Mouse (Mus musculus): ENCODE data around the gene Ppp1r12c.

Ppp1r12c gene

GRCm38 (mm10) chr7:4516332-4517050 is 15.0 kb upstream of the Ppp1r12c start, which contains the start of gene Tnnt1:
TSS of gene Tnnt1 (minus strand) at chr7:4516382.
- peak; percentile 88 for DNase-seq (ENCODE audit: low read depth, low spot score)

DNA sequence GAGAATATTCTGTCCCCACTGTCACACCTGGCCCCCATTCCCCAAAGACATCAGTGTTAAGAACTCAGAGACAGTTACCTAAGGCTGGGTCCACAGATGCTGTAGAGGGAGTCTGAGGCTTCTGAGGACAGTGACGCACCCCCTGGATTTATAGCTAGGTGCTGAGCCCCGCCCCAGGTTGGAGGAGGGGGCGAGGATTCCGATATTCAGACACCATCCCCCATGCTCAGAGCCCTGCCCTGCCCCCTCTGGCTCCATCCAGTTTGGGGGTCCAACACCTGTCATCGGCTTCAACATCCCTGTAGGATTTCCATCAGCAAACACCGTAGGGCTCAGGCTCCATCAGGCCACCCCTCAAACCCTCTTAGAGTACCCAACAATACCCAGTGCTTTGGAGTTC is 14.4 kb upstream of the Ppp1r12c start:
- no peak for DNase-seq (ENCODE audit: low read depth, low spot score)

DNA sequence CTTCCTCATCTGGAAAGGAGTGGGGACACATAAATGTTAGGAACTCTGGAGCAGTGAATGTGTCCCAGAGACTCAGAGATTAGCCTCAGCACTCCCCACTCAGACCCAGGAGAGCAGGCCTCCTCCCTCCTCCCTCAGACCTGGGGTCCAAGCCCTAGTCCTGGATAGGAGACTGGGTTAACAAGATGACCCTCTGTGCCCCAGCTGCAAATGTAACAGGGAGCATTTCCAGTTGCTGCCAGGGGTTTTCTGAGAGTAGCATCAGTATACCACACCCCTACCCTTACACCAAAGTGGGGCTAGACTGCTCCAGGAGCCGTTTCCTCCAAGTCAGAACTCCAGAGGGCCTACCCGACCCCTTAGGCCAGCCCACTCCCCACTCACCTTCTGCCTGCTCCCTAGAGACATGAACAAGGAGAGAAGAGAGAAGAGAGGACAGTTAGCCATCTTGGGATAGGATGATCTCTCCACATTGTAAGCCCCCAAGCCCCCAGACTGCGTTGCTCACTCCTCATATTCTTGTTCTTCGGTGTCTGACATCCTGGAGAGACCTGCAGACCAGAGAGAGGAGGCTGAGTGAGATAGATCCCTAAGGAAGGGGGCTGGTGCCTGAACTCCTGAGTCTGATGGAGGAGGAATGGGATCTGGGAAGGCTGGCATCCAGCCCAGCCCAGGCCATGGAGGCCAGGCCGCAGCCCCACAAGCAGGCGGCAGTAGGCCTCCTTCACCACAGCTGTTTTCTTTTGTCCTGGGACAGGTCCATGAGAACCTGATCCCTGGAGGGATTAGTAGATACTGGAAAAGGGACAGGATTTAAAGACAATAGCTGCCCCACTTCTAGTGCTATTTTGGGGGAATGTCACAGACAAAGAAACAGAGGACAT is 12.6 kb upstream of the Ppp1r12c start:
- no peak for DNase-seq (ENCODE audit: low read depth, low spot score)

DNA sequence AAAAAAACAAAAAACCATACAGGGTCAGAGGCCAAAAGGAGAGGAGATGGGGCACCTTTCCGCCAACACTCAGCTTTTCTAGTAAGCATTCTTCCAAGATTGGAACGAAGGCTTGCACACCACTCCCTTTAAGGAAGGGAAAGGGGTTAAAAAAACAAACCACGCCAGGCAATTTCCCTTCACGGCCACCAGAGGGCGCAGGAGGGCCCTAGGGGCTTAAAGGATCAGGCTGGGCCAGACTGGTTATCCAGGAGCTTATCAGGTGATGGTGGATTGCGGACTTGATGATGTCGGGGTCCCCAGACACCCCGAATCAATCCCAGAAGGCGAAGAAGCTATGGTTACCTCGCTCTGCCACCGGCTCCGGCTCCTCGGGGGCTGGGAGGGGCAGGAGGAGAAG is 11.8 kb upstream of the Ppp1r12c start:
- DNase-seq (ENCODE audit: low read depth, low spot score) = peak; percentile 82

- no peak for DNase-seq (ENCODE audit: low read depth, low spot score)
These were observed 10.2 kb upstream of the Ppp1r12c start for GRCm38 (mm10) chr7:4511489-4512224.

- DNase-seq (ENCODE audit: low read depth, low spot score) = peak; percentile 89
These were observed 8.6 kb upstream of the Ppp1r12c start for GRCm38 (mm10) chr7:4509863-4510608.

DNA sequence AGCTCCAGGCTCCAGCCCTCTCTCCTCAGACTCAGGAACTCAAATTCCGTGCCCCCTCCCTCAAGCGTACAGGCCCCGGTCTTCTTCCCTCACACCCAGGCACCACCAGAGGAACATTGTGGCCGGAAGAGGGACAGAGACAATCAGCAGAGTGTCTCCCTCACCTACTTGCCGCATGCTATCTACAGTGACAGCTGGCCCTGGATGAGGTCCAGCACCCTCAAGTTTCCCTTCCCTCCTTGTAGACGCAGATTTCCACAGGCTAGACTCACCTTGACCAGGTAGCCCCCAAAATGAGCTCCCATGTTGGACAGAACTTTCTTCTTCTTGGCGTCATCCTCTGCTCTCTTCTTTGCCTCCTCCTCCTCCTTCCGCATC is 7.2 kb upstream of the Ppp1r12c start:
- DNase-seq (ENCODE audit: low read depth, low spot score) = no peak

DNA sequence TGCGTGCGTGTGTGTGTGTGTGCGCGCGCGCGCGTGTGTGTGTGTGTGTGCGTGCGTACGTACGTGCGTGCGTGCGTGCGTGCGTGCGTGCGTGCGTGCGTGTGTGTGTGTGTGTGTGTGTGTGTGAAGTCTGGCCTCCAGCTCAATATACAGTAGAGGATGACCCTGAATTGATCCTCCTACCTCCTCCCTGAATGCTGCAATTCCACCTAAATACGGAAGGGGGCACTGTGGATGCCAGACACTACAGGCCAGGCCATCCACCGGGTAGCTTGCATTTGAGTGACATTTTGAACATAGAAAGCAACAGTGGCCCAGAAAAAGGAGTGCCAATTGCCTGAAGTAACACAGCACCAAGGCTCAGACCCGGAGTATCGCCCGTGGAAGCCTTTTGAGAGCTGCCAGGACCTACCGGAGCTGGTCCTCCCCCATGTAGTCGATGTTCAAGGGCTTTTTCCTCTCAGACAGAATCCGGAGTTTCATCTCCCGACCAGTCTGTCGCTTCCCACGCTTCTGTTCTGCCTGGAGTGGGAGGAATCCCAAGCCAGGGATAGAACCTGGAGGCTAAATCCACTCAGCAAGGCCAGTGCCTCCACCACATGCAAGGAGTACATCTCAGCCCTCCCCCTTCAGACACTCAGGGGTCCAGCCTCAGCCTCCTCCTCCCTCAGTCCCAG is 6.7 kb upstream of the Ppp1r12c start:
- peak; percentile 83 for DNase-seq (ENCODE audit: low read depth, low spot score)

GRCm38 (mm10) chr7:4507220-4507619 is 5.7 kb upstream of the Ppp1r12c start:
- peak; percentile 40 for DNase-seq (ENCODE audit: low read depth, low spot score)

DNA sequence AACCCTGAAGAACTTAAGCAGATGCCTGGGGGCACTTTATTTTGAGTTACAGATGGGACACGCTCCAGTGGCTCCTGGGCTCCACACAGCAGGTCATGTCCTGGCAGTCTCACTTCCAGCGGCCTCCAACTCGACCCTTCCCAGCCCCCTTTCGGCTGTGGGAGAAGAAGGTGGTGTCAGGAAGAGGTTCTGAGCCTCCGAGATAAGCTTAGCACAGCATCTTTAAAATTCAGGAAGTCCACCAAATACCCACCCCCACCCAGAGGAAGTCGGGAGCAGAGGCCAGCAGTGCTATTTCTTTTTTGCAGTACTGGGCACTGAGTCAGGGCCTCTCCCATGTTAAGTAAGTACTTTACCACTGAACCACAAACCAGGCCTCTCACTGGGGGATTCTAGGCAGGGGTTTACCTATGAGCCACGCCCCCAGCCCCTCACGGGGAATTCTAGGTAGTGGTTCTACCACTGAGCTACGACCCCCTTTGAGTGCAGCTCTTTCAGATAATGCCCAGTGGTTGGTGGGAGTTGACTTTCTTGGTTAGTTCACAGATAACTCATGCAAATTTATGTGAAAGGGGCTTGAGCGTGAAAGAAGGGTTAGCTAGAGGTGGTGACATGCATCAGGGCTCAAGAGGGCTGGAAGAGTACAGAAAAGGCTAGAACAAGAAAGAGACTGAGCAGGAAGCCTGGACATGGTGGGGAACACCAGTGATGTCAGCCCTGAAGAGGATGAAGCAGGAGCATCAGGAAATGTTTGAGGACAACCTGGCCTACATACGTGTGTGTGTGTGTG is 3.4 kb upstream of the Ppp1r12c start:
- DNase-seq (ENCODE audit: low read depth, low spot score) = no peak

DNA sequence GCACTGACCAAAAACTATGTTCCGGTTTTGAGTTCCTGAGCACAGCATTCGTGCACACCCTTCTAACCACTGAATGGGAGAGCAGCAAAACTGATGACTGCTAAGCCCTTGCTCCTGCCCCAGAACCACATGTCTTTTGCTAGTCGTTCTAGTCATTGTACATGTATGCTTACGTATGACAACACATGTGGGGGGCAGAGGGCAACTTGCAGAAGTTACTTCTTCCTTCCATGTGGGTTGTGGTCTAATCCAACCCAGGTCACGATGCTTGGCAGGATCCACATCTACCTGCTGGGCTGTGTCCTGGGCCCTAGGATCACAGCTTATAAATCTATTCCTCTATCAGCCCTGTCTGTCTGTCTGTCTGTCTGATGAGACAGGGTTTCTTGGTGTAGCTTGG is 2.4 kb upstream of the Ppp1r12c start:
- DNase-seq (ENCODE audit: low read depth, low spot score) = no peak

- no peak for DNase-seq (ENCODE audit: low read depth, low spot score)
These were observed 1.6 kb upstream of the Ppp1r12c start for GRCm38 (mm10) chr7:4503100-4503499.

- DNase-seq (ENCODE audit: low read depth, low spot score) = peak; percentile 79
These were observed 1.1 kb upstream of the Ppp1r12c start for GRCm38 (mm10) chr7:4502421-4503090.

DNA sequence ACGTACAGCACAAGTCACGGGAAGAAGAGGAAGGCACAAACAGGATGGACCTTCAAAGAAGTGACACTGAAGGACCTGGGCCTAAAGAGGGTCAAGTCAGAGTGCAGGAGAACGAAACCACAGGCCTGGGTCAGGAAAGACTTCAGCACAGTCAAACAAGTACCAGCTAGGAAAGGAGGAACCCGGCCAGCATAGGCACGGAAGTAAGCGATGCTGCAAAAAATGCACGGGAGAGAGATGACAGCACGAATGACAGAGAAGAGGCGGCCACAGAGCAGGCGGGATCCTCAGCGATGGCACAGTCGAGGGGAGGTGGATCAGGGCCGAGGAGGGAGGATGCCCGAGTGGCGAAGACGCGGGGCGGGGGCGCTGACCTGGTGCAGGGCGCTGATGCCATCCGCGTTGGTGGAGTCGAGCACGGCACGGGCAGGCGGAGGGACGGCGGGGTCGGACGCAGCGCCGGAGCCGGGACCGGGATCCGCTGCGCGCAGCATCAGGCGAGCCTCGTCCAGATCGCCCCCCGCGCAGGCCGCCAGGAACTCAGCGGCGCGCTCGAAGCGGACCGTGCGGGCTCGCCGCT is 498 bp downstream of the Ppp1r12c start:
- no peak for DNase-seq (ENCODE audit: low read depth, low spot score)

- no peak for DNase-seq (ENCODE audit: low read depth, low spot score)
These were observed 2.4 kb downstream of the Ppp1r12c start for GRCm38 (mm10) chr7:4499034-4499433.

GRCm38 (mm10) chr7:4498251-4498650 is 3.2 kb downstream of the Ppp1r12c start:
- DNase-seq (ENCODE audit: low read depth, low spot score) = no peak

DNA sequence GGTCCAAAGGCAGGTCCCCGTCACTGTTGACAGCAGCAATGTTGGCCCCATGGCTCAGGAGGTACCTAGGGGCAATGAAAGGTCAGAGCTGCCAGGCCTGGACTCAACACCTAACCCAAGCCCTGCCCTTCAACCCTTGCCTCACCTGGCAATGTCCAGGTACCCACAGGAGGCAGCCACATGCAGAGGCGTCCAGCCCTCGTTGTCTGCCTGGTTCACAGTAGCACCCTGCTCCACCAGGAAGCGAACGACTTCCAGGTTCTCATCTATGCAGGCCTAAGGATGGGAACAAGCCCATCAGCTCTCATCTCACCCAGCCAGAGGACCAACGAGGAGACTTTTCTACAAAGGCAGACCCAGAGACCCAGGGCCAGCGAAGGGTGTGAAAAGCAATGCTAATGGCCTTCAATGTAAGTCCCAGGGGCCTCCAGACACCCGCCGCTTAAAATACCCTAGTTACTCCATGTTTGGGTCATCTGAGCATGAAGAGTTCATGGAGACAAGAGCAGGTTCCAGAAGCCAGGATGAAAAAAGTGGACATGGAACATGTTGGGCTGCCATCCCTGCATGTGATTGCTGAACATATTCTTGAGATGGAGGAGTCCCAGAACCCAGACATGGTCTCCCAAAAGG is 4.1 kb downstream of the Ppp1r12c start:
- no peak for DNase-seq (ENCODE audit: low read depth, low spot score)

GRCm38 (mm10) chr7:4496468-4496867 is 5.0 kb downstream of the Ppp1r12c start:
- DNase-seq (ENCODE audit: low read depth, low spot score) = no peak

GRCm38 (mm10) chr7:4493991-4494390 is 7.5 kb downstream of the Ppp1r12c start:
- no peak for DNase-seq (ENCODE audit: low read depth, low spot score)
